Mouse (Mus musculus) embryonic stem cell, embryonic (primary cell): ENCODE measurements around the gene Sst.

Experiments used
- CTCF ChIA-PET, 4 experiments: fragments of 300-600 bp in 2 of 4; fragments of 350-600 bp in 2 of 4; sonication (Branson Sonifier 250); formaldehyde crosslinking; loops; one replicate each; lab custom pipeline; 2022; ENCODE audit warnings: inconsistent platforms in 2 of 4; lab: Charles Lee
- POLR2A ChIA-PET, 4 experiments: fragments of 300-600 bp in 2 of 4; fragments of 350-600 bp in 2 of 4; sonication (Branson Sonifier 250); formaldehyde crosslinking; loops; one replicate each; lab custom pipeline; 2022; ENCODE audit warnings: antibody characterized with exemption in 4 of 4, inconsistent platforms in 1 of 4; lab: Charles Lee

Sst gene

DNA sequence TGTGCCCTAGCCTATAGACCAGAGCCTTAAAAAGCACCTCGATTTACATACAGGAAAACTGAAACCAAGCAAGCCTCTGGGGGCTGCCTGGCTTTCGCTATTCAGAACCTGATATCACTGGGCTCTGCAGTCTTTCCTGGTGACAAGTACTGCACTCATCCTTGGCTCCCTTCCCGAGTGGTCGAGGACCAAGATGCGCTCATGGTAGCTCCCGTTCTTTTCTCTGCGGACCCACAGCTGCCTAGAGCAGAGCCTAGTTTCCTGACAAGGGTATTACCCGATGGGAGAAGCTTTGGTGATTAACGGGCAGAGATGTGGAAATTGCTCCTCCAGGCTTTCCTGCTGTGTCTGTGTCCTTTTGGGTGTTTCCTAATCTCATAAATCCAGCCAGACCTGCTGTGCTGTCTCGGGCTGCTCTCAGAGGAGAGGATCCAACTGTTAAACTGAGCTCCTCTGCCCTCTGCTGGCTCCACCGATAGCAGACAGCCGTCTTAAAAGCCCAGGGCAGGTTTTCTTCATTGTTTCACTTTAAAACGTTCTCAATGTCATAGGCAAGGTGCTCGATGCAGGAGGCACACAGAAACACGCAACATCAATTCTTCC lies 7.3 kb upstream of the Sst start:
- ChIA-PET CTCF (interaction anchor here (0.5 to 3.4 kb wide), 55 partner anchors 8 to 1168 kb away, joined by 3 to 79 read pairs (median 5); partner anchors contain the start of gene Rtp2 (in 1 of the 4)), POLR2A (interaction anchor here in 2 of 4 experiments (0.5 to 1.4 kb wide), 2 partner anchors 56 to 343 kb away, joined by 4 to 7 read pairs; no protein-coding TSS in a partner anchor)

DNA sequence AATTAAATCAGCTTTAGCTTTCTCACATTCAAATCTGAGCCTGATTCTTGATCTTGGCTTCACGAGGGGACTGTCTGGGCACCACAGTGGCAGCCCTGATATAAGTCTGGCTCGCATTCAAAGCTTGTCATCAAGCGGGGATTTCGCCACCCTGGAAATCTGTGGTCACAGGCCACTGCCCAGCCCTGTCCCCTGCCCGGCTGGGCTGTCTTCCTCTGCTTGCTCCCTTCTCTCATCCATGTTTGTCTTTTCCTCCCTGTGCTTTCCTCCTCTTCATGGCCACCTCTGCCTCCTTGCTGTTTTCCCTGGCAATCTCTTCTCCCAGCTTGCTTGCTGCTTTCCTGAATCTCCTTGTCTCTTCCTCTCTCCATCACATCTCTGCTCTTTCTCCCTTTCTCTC lies 6.7 kb upstream of the Sst start:
- ChIA-PET CTCF (interaction anchor here (0.6 to 3.4 kb wide), 11 partner anchors 42 to 812 kb away, joined by 3 to 79 read pairs (median 7); no protein-coding TSS in a partner anchor), POLR2A (no interaction called here)

DNA sequence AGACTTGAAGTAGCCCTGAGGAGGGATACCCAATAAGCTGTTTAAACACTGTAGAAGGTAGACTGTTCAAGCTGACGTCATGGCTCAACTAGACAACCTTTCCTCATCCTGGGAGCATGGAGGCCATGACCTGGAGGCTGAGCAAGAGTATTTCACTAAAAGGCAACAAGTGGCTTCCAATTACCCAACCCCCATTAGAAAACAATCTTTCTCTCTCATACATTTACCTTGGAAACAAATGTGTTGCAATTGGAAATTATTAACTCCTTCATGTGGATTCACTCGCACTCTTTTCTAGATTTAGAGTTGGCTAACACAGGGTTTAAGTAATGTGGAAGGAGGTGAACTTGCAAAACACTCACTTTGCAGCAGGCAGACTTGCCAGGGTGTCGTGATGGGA lies 4.4 kb upstream of the Sst start:
- ChIA-PET CTCF (no interaction called here), POLR2A (no interaction called here)

DNA sequence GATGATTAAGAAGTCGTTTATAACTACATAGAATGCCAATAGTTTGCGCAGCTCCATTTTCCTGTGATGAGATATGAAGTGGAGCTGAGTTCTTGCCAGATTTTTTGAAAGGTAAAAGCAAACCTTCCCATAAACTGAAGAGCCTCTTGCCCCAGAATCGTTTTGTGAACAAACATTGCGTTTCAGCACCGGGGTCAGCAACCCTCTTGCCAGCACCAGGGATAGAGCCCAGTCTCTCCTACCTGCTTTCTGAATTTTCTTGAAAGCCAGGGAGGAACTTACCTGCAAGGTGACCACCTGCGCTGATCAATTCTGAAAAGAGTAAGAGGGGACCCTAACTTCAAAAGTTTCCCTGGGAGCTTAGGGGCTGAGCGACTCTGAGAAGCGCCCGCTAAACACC lies 607 bp downstream of the Sst start:
- POLR2A ChIA-PET: interaction anchor here in 1 of 4 experiments (0.7 kb wide), 1 partner anchor 47 kb away, joined by 3 read pairs; no protein-coding TSS in a partner anchor
- CTCF ChIA-PET: interaction anchor here in 2 of 4 experiments (1.3 to 1.9 kb wide), 2 partner anchors 9 kb away, joined by 3 to 5 read pairs; no protein-coding TSS in a partner anchor

DNA sequence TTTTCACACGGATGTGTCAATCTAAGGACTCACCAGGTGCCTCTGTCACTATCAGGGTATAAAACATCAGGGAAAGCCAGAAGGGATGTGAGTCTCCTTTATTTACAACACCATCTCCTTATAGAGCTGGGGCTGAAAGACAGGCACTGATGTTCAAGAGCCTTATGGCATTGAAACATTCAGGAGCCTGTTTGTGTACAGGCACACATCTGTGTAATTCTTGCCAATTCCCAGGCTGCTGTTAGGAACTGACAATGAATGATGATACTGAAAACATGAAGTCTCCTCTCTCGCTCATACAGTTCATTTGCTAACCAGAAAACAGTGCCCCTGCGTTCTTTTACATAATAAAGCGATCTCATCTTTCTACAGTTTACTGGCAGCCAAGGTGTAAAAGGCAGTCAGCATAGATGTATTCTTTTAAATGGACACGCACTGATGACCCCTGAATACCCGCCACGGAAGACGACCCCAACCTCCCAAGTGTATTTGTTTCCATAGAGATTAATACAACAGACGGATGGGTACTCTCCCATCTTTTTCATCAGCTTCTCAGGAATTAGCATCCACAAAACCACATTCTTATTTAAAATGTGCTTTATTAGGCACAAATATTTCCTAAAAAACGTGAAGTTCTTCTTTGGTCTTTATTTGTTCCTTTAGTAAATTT lies 2.7 kb downstream of the Sst start:
- POLR2A ChIA-PET: no interaction called here
- CTCF ChIA-PET: interaction anchor here in 1 of 4 experiments (0.6 kb wide), 1 partner anchor 9 kb away, joined by 4 read pairs; no protein-coding TSS in a partner anchor

DNA sequence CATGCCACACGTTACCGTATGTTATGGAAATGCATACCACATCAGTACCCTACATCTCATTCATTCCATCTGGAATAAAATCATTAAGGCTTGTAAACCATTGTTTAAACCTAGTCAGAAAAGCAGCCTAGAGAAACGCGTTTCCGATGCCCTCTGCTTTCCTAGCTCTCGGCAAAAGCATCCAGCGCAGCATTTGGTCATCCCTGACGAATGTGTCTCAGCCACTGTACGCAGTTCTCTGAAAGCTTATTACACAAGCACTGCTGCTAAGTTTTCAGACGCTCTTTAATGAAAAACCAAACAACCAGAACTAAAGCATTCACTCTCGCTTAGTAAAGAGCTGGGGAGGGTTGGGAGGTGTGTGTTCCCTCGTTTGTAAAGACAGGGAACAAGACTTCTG lies 5.7 kb downstream of the Sst start:
- CTCF ChIA-PET: interaction anchor here in 2 of 4 experiments (0.5 to 2.3 kb wide), 2 partner anchors 14 to 735 kb away, joined by 3 to 8 read pairs; no protein-coding TSS in a partner anchor
- POLR2A ChIA-PET: no interaction called here

DNA sequence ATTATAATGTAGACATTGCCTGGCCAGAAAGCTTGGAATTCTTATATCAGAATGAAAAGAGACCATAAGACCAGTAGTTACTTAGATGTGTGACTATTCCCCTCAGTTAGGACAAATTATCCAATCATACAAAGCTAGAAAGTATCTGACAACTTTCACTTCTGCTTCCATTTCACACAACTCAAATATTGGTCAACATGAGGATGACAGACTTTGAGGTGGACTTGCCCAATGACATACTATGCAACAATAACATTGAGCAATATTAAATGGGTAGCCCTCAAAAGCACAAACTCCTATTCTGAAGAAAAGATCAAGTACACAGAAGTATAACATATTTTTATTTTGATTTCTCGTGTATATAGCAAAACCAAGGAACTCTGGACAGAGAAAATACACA lies 35.5 kb downstream of the Sst start:
- POLR2A ChIA-PET: no interaction called here

DNA sequence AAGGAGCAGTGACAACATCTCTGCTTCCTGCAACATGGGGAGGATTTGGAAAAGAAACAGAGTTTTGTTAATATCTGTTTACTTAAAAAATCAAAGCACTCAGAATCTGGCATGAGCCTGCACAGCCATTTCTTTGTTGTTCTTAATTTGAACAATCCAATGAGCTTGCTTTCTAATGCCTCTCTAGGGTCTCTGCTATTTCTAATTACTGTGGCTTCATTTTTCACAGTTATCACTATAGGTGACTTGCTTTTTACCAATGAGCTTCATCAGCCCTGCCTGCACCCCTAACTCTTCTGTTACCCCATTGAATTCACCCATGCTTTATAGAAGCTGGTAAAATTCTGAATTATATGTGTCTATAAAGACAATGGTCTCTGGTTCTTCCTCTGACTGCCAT lies 41.0 kb downstream of the Sst start:
- ChIA-PET CTCF (no interaction called here), POLR2A (no interaction called here)

More for the DNA sequence above, 35.5 kb downstream of the Sst start:
- CTCF ChIA-PET: interaction anchor here in 1 of 4 experiments (1.2 kb wide), 1 partner anchor 43 kb away, joined by 3 read pairs; no protein-coding TSS in a partner anchor

DNA sequence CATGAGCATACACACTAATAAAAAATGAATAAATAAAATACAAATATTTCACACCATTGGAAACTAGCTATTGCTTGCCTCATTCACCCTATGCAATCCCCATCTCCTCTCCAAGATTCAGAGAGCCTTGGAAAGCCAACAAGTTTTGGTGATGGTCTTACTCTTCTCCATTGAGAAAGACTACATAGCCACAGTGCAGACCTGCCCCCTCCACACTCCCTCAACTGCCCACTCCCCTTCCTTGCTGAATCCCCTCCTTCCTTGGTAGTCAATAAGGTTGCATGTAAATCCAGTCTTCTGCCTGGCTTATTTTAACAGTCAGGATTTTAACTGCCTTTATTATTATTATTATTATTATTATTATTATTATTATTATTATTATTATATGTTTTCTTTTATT lies 41.6 kb downstream of the Sst start:
- ChIA-PET POLR2A (interaction anchor here in 1 of 4 experiments (0.7 kb wide), 1 partner anchor 365 kb away, joined by 9 read pairs; no protein-coding TSS in a partner anchor), CTCF (interaction anchor here in 1 of 4 experiments (1.2 kb wide), 1 partner anchor 49 kb away, joined by 8 read pairs; no protein-coding TSS in a partner anchor)

DNA sequence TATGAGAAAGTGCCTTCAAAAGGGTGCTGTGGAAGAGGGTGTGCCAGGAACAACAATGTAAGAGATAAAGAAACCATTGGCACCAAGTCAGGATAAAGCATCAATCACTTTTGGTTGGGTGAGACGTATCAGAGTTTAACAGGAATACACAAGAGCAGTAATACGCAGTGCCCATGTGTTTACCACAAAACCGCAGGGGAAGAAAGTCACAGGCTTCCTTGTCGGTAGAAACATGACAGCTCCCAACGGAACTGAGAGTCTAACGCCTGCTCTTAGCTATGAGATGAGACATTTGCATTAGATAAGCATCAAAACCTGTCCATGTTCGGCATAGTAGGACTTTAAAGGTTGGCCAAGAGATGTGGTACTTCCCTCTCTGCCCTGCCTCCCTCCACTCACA lies 46.1 kb downstream of the Sst start:
- CTCF ChIA-PET: no interaction called here
- POLR2A ChIA-PET: no interaction called here

DNA sequence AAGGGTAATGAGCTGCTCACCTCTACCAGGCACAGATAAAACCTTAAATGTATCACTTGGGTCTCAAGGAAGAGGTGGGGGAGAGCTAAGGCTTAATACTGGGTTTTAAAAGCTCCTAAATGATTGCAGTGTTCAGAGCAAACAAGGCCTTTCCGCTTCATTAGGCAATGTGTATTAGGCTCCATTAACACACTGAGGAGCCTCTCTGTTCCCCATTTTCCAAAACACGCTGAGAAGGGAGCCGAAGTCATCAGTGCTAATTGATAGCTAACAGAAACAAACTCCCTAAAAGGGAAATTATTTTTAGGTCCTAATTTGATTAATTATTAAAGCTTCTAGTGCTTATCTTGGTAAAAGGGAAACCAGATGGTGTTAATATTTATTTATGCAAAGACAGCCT lies 48.1 kb downstream of the Sst start:
- ChIA-PET POLR2A (no interaction called here), CTCF (interaction anchor here in 1 of 4 experiments (1.1 kb wide), 1 partner anchor 56 kb away, joined by 3 read pairs; no protein-coding TSS in a partner anchor)
